Mouse (Mus musculus) intestine, embryonic 16.5 days (tissue): ENCODE results near the gene Dhx57. TPM values are rescaled to one million over a fixed set of nuclear protein-coding genes. Genes with fewer than 3 reads are reported as not detected.

ENCODE experiments used
- polyA plus RNA-seq: library from polyadenylated mRNA; unstranded; fragments of >200 nt; fragmentation: Nextera tagmentation; extraction: Ambion mirVana; gene quantifications from 2 replicates; pipeline ENCODE4 v1.2.1, GENCODE M21; 2015

Gene Dhx57
- polyA plus RNA-seq, 1 experiment from 2014 or later: 10.0 TPM

Other genes with a start within 250 kb of the Dhx57 start
- gene Hnrnpll, start 228.1 kb downstream of the Dhx57 start, polyA plus RNA-seq: 34.8 and 37.3 TPM in 2 replicates
- 101 and 113 TPM in 2 replicates for gene Galm, start 163.0 kb downstream of the Dhx57 start, polyA plus RNA-seq
- gene Srsf7, start 83.2 kb downstream of the Dhx57 start, polyA plus RNA-seq: 415 and 476 TPM in 2 replicates
- 0.07 TPM in 1 of 2 replicates, not detected in the other for gene Ttc39d, start 83.0 kb downstream of the Dhx57 start, polyA plus RNA-seq
- 38.5 and 44.4 TPM in 2 replicates for gene Gemin6, start 66.0 kb downstream of the Dhx57 start, polyA plus RNA-seq
- 21.1 and 21.8 TPM in 2 replicates for gene Morn2, start 273 bp downstream of the Dhx57 start, polyA plus RNA-seq
- 0.33 and 0.94 TPM in 2 replicates for gene Arhgef33, start 16.9 kb upstream of the Dhx57 start, polyA plus RNA-seq
- gene Gm10190, start 83.1 kb upstream of the Dhx57 start, polyA plus RNA-seq: 1.3 TPM in 1 of 2 replicates, not detected in the other
- gene Sos1, start 190.0 kb upstream of the Dhx57 start, polyA plus RNA-seq: 2.7 TPM in 2 replicates